ENCODE assay signal across 39 mouse cellular contexts in genomic region chr8:46318802-46319201, GRCm38 (mm10). TPM values are rescaled to one million over a fixed set of nuclear protein-coding genes. Genes with fewer than 3 reads are reported as not detected.
"Had no signal": no experiment of that assay in that cellular context is flagged by ENCODE, and none has a peak within 500 bp of the region (broad histone marks: within the 10 kb centered on the region; RNA-seq: fewer than 3 reads in every experiment).

No protein-coding gene starts in this region.

- H3K27ac ChIP-seq: gastrocnemius, adult 2 months; heart, embryonic 10.5 days; hindbrain, embryonic 14.5 days; intestine, embryonic 15.5 days; limb, embryonic 13.5 days; limb, embryonic 15.5 days; liver, embryonic 12.5 days; liver, embryonic 14.5 days had no signal

- H3K4me2 ChIP-seq: heart, embryonic 12.5 days; hindbrain, embryonic 14.5 days; intestine, embryonic 15.5 days; limb, embryonic 13.5 days; limb, embryonic 15.5 days; liver, embryonic 12.5 days had no signal

- H3K4me1 ChIP-seq: heart, embryonic 10.5 days; liver, embryonic 12.5 days had no signal

- H3K9me3 ChIP-seq: heart, embryonic 10.5 days; heart, embryonic 12.5 days; intestine, embryonic 15.5 days; limb, embryonic 15.5 days; liver, embryonic 12.5 days had no signal

- H3K36me3 ChIP-seq: heart, embryonic 10.5 days; heart, embryonic 12.5 days; intestine, embryonic 15.5 days; limb, embryonic 13.5 days; limb, embryonic 15.5 days; liver, embryonic 12.5 days had no signal

- H3K9ac ChIP-seq: heart, embryonic 12.5 days; hindbrain, embryonic 14.5 days; intestine, embryonic 15.5 days; limb, embryonic 13.5 days; limb, embryonic 15.5 days; liver, embryonic 12.5 days; liver, embryonic 14.5 days had no signal

- H3K27me3 ChIP-seq: heart, embryonic 12.5 days; intestine, embryonic 15.5 days; limb, embryonic 13.5 days; limb, embryonic 15.5 days; liver, embryonic 12.5 days had no signal

- H3K4me3 ChIP-seq: gastrocnemius, adult 2 months; heart, embryonic 10.5 days; heart, embryonic 12.5 days; intestine, embryonic 15.5 days; limb, embryonic 13.5 days; limb, embryonic 15.5 days; liver, embryonic 12.5 days had no signal

- ATAC-seq: hindbrain, embryonic 16.5 days; inflammation-experienced regulatory T-cells, adult 6 months; intestine, embryonic 15.5 days; intestine, postnatal 0 days; liver, embryonic 12.5 days had no signal

- DNase-seq: gastrocnemius, adult 2 months; gastrocnemius, postnatal 10 days; gastrocnemius, postnatal 25 days; heart, adult 18-20 months; heart, postnatal 10 days; heart, postnatal 4 days; kidney, adult 18-20 months; kidney, adult 8-10 months; kidney, postnatal 10 days; kidney, postnatal 25 days; layer of hippocampus, adult 9-11 months; layer of hippocampus, postnatal 36 days; left cerebral cortex, postnatal 4 days had no signal

RNA-seq across cellular contexts. Expression of gene Helt, which starts 24.3 kb away (rescaled TPM):
- total RNA-seq: gastrocnemius, postnatal 4 days; granulocyte monocyte progenitor cell, adult 5-6 weeks; heart, postnatal 10 days; heart, postnatal 4 days; layer of hippocampus, adult 18-20 months; layer of hippocampus, adult 8-10 months; layer of hippocampus, postnatal 14 days; layer of hippocampus, postnatal 36 days; left cerebral cortex, adult 18-20 months; left cerebral cortex, postnatal 10 days; left cerebral cortex, postnatal 25 days; liver, adult 2 months had no signal
- polyA plus RNA-seq: heart, embryonic 10.5 days; heart, embryonic 12.5 days; heart, embryonic 14.5 days; heart, embryonic 16.5 days; hindbrain, embryonic 14.5 days; hindbrain, embryonic 16.5 days; inflammation-experienced regulatory T-cells, adult 6 months; intestine, embryonic 15.5 days; intestine, postnatal 0 days; kidney, embryonic 14.5 days; kidney, embryonic 16.5 days; large intestine, adult 2 months; limb, embryonic 11.5 days; limb, embryonic 13.5 days; limb, embryonic 15.5 days; liver, adult 2 months; liver, embryonic 12.5 days; liver, embryonic 14.5 days had no signal
